Mouse (Mus musculus): ENCODE measurements around the gene Impg2.

The Impg2 gene

GRCm38 (mm10) chr16:56298836-56299235 lies 94.7 kb downstream of the Impg2 start:
- intact Hi-C loops (cut with DNase I), result no loop called here

- intact Hi-C loops (cut with DNase I), result no loop called here
Measured at GRCm38 (mm10) chr16:56302996-56303395, 98.9 kb downstream of the Impg2 start.

- intact Hi-C loops (cut with DNase I), result no loop called here
Measured at GRCm38 (mm10) chr16:56304167-56304566, 100.1 kb downstream of the Impg2 start.

GRCm38 (mm10) chr16:56307575-56307974 lies 103.5 kb downstream of the Impg2 start:
- intact Hi-C loops (cut with DNase I), result no loop called here

GRCm38 (mm10) chr16:56311291-56311690 lies 107.2 kb downstream of the Impg2 start:
- intact Hi-C loops (cut with DNase I), result no loop called here
